Mouse (Mus musculus): Measurements from ENCODE around the gene Sec14l4. TPM values are rescaled to one million over a fixed set of nuclear protein-coding genes. Genes with fewer than 3 reads are reported as not detected.

Sec14l4 gene
- polyA plus RNA-seq, 1 experiment from 2014 or later: not detected

DNA sequence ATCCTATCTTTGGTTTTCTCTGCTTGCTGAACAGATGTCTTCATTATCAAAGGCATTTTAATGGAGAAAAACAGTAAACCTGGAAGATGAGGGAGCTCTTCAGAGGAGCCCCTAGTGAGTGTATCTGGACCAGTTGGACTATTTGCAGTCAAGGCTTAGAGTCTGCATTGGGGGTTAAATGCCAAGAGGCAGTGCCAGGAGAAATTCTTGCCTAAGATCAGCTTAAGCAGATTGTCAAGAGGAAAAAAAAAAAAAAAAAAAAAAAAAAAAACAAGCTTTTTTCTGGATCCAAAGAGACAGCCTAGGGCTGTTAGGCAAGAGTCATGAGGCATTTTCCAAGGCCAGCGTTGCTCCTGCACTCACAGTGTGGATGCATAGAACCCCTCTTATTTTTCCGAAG is 16.5 kb downstream of the Sec14l4 start:
- H3K27me3 ChIP-seq (ENCODE audit: control insufficient read depth, insufficient read depth, low read length): no peaks in the 10 kb centered on the region
- H3K9me3 ChIP-seq (replicated peaks; ENCODE audit: control insufficient read depth, low read length): peaks cover 4% of the 10 kb centered on the region; the same call in 1 of the 2 replicates
- no peaks in the 10 kb centered on the region for H3K36me3 ChIP-seq (ENCODE audit: control insufficient read depth, insufficient read depth, low read length)
- H3K4me1 ChIP-seq (ENCODE audit: control insufficient read depth, insufficient read depth, low read length): no peaks in the 10 kb centered on the region
- H3K4me3 ChIP-seq (ENCODE audit: low read depth, low read length): no peak overlapping the region
- H3K27ac ChIP-seq (ENCODE audit: low read depth, low read length): no peak overlapping the region
- H3K4me2 ChIP-seq: no peak overlapping the region
- no peak for ATAC-seq (replicated peaks; ENCODE audit: insufficient number of reproducible peaks, low FRiP score, low TSS enrichment)
- 78% methylated on average over 2 of the region's 2 CpGs for WGBS (ENCODE audit: insufficient replicate concordance)
- H3K9ac ChIP-seq (ENCODE audit: low read depth, low read length): no peak overlapping the region

DNA sequence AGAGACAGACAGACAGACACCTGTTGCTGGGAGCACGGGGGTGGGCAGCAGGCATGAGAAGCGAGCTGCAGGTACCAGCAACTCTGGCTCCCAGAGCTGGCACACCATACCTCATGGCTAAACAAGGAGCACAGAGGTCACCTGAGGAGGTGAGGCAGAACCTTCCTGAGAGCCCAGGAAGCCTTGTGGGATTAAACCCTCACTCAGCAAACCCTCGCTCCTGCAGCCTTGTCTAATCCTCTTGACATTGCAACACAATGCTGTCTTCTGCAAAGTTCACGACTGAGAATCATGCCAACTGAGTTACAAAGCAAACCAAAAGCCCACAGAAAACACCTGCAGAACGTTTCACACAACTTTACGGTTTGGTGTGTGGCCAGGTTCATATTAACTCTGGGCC is 17.2 kb downstream of the Sec14l4 start:
- Histone ChIP-seq H3K4me1 (ENCODE audit: control insufficient read depth, insufficient read depth, low read length) (no peaks in the 10 kb centered on the region), H3K9me3 (replicated peaks; ENCODE audit: control insufficient read depth, low read length) (peaks cover 4% of the 10 kb centered on the region; the same call in 1 of the 2 replicates), H3K4me2 (no peak overlapping the region), H3K36me3 (ENCODE audit: control insufficient read depth, insufficient read depth, low read length) (no peaks in the 10 kb centered on the region), H3K27me3 (ENCODE audit: control insufficient read depth, insufficient read depth, low read length) (no peaks in the 10 kb centered on the region), H3K9ac (ENCODE audit: low read depth, low read length) (no peak overlapping the region), H3K27ac (ENCODE audit: low read depth, low read length) (no peak overlapping the region), H3K4me3 (ENCODE audit: low read depth, low read length) (no peak overlapping the region)
- no peak for ATAC-seq (replicated peaks; ENCODE audit: insufficient number of reproducible peaks, low FRiP score, low TSS enrichment)
- 83% methylated on average over 6 of the region's 6 CpGs for WGBS (ENCODE audit: insufficient replicate concordance)

DNA sequence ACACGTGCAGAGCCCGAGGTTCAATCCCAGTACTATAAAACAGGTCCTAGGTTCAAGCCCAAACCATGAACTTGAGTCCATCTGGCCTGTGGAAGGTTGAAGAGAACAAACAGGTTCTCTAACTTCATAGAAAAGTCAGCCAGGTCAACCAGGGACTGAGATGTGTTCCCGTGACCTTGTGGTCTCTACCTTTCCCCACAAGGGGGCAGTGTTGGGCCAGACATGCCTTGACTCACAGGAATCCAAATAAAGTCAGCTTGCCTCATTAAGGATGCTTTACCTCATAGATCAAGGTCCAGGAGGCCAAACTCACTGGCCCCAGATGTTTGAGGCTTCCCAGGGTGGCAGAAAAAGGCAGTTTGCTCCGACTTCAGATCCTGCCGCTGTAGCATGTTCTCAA is 22.3 kb downstream of the Sec14l4 start:
- H3K27ac ChIP-seq (ENCODE audit: low read depth, low read length): no peak overlapping the region
- H3K9me3 ChIP-seq (replicated peaks; ENCODE audit: control insufficient read depth, low read length): peaks cover under 1% of the 10 kb centered on the region; the same call in 1 of the 2 replicates
- H3K4me2 ChIP-seq: no peak overlapping the region
- no peak overlapping the region for H3K9ac ChIP-seq (ENCODE audit: low read depth, low read length)
- ATAC-seq (replicated peaks; ENCODE audit: insufficient number of reproducible peaks, low FRiP score, low TSS enrichment): no peak
- no peaks in the 10 kb centered on the region for H3K36me3 ChIP-seq (ENCODE audit: control insufficient read depth, insufficient read depth, low read length)
- H3K4me1 ChIP-seq (ENCODE audit: control insufficient read depth, insufficient read depth, low read length): no peaks in the 10 kb centered on the region
- H3K27me3 ChIP-seq (ENCODE audit: control insufficient read depth, insufficient read depth, low read length): no peaks in the 10 kb centered on the region
- no peak overlapping the region for H3K4me3 ChIP-seq (ENCODE audit: low read depth, low read length)
- 22% methylated on average over 5 of the region's 5 CpGs for WGBS (ENCODE audit: insufficient replicate concordance)

DNA sequence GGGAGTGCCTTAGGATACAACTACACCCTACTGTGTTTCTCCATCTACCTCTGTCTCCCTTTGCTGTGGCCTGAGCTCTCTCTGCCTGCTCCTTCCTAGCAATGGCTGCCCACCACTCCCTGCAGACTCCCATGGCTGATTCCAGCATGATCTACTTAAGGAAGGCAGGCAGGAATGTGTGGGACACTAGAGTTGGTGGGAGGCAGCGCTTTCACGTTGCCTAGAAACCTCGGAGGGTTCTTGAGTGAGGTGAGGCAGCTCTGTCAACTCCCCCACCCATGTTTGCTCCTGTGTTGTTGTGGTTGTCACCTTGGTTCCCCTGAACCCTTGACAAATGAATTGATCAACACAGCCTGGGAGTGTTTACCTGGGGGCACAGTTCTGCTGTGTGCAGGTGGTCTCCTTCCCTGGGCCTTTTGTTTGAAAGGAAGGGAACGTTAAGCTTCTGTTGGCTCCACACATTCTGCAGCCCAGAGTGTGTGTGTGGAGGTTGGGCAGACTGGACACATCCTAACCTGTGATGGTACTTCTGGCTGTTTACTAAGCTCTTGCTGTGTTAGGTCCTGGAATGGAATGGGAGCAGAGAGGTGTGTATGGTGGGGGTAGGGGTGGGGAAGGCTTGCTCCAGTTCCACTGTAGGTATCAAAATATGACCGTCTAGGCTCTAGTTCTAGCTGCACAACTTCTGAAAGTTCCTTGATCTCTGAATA is 29.8 kb downstream of the Sec14l4 start:
- H3K27ac ChIP-seq (ENCODE audit: low read depth, low read length): no peak overlapping the region
- no peaks in the 10 kb centered on the region for H3K27me3 ChIP-seq (ENCODE audit: control insufficient read depth, insufficient read depth, low read length)
- no peak overlapping the region for H3K4me3 ChIP-seq (ENCODE audit: low read depth, low read length)
- ATAC-seq (replicated peaks; ENCODE audit: insufficient number of reproducible peaks, low FRiP score, low TSS enrichment): no peak
- H3K4me1 ChIP-seq (ENCODE audit: control insufficient read depth, insufficient read depth, low read length): no peaks in the 10 kb centered on the region
- no peaks in the 10 kb centered on the region for H3K36me3 ChIP-seq (ENCODE audit: control insufficient read depth, insufficient read depth, low read length)
- no peaks in the 10 kb centered on the region for H3K9me3 ChIP-seq (replicated peaks; ENCODE audit: control insufficient read depth, low read length)
- WGBS (ENCODE audit: insufficient replicate concordance): 63% methylated on average over 5 of the region's 5 CpGs
- H3K4me2 ChIP-seq: no peak overlapping the region
- no peak overlapping the region for H3K9ac ChIP-seq (ENCODE audit: low read depth, low read length)

DNA sequence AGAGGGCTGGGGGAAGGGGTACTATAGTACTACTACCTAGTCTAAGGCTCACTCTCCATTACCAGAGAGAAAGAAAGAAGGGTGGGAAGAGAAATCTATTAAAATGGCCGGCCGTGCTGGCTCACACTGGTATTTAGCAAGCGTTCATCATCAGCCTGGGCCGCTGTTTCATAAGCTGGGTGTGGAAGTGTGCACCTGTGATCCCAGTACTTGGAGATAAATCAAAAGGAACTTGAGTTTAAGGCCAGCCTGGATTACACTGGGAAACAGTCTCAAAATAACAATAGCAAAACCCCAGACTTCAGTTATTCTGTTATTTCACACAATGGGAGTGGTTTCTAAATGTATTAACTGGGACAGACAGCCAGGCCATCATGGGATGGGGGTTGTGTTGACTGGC is 31.3 kb downstream of the Sec14l4 start:
- Histone ChIP-seq H3K4me2 (no peak overlapping the region), H3K9ac (ENCODE audit: low read depth, low read length) (no peak overlapping the region), H3K36me3 (ENCODE audit: control insufficient read depth, insufficient read depth, low read length) (no peaks in the 10 kb centered on the region), H3K9me3 (replicated peaks; ENCODE audit: control insufficient read depth, low read length) (no peaks in the 10 kb centered on the region), H3K4me1 (ENCODE audit: control insufficient read depth, insufficient read depth, low read length) (no peaks in the 10 kb centered on the region), H3K27ac (ENCODE audit: low read depth, low read length) (no peak overlapping the region), H3K27me3 (ENCODE audit: control insufficient read depth, insufficient read depth, low read length) (no peaks in the 10 kb centered on the region), H3K4me3 (ENCODE audit: low read depth, low read length) (no peak overlapping the region)
- no peak for ATAC-seq (replicated peaks; ENCODE audit: insufficient number of reproducible peaks, low FRiP score, low TSS enrichment)
- WGBS (ENCODE audit: insufficient replicate concordance): 89% methylated on average over 4 of the region's 4 CpGs

DNA sequence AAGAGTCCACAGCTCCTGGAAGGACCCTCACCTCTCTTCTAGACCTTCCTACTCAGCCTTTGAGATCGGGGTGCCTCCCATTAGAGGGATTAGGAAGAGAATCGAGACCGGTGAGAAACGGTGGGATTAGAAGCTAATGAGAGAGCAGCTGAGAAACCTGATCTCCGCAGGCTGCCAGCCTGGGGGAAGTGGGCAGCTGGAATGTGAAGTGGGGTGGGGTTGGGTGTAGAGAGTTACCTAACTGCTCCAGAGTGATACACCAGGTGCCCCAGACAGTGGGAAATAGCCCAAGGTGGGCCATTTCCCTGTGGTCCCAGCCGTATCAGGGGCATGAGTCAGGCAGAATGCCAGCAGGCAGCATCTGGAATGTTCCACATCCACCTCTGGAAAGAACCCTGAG is 31.7 kb downstream of the Sec14l4 start:
- H3K4me2 ChIP-seq: no peak overlapping the region
- H3K27ac ChIP-seq (ENCODE audit: low read depth, low read length): no peak overlapping the region
- no peaks in the 10 kb centered on the region for H3K36me3 ChIP-seq (ENCODE audit: control insufficient read depth, insufficient read depth, low read length)
- no peaks in the 10 kb centered on the region for H3K27me3 ChIP-seq (ENCODE audit: control insufficient read depth, insufficient read depth, low read length)
- H3K4me3 ChIP-seq (ENCODE audit: low read depth, low read length): no peak overlapping the region
- no peaks in the 10 kb centered on the region for H3K4me1 ChIP-seq (ENCODE audit: control insufficient read depth, insufficient read depth, low read length)
- H3K9me3 ChIP-seq (replicated peaks; ENCODE audit: control insufficient read depth, low read length): no peaks in the 10 kb centered on the region
- 50% methylated on average over 6 of the region's 6 CpGs for WGBS (ENCODE audit: insufficient replicate concordance)
- no peak overlapping the region for H3K9ac ChIP-seq (ENCODE audit: low read depth, low read length)
- no peak for ATAC-seq (replicated peaks; ENCODE audit: insufficient number of reproducible peaks, low FRiP score, low TSS enrichment)

DNA sequence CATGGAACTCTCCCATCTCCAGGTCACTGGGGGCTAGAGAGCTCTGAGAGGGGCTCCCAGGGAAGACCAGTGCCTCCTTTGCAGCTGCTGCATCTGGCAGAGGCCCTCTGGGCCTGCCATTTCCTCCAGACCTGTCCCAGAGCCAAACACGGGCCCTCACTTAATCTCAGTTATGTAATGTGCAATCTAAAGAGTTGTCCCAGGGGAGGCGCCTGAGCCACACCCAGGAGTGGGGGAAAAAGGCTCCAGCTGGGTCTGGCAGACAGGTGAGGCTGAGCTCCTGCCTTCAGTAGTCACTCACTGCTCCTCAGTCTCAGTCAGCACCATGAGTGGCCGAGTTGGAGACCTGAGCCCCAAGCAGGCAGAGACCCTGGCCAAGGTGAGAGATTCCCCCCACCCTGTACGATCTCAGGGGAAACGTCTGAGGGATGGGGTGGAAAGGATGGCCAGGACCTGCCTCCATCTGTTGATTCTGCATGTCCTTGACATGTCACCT is 33.4 kb downstream of the Sec14l4 start, which contains the start of gene Sec14l3:
Sec14l3 (plus strand) TSS at position 215 of the 496 bp plus-strand sequence.
- Histone ChIP-seq H3K9me3 (replicated peaks; ENCODE audit: control insufficient read depth, low read length) (no peaks in the 10 kb centered on the region), H3K4me3 (ENCODE audit: low read depth, low read length) (no peak within 1 kb of the TSS), H3K27ac (ENCODE audit: low read depth, low read length) (no peak within 1 kb of the TSS), H3K9ac (ENCODE audit: low read depth, low read length) (no peak within 1 kb of the TSS), H3K36me3 (ENCODE audit: control insufficient read depth, insufficient read depth, low read length) (no peaks in the 10 kb centered on the region), H3K4me2 (no peak within 1 kb of the TSS), H3K4me1 (ENCODE audit: control insufficient read depth, insufficient read depth, low read length) (no peaks in the 10 kb centered on the region), H3K27me3 (ENCODE audit: control insufficient read depth, insufficient read depth, low read length) (no peaks in the 10 kb centered on the region)
- no peak for ATAC-seq (replicated peaks; ENCODE audit: insufficient number of reproducible peaks, low FRiP score, low TSS enrichment)
- WGBS (ENCODE audit: insufficient replicate concordance): 43% methylated on average over 5 of the region's 5 CpGs

DNA sequence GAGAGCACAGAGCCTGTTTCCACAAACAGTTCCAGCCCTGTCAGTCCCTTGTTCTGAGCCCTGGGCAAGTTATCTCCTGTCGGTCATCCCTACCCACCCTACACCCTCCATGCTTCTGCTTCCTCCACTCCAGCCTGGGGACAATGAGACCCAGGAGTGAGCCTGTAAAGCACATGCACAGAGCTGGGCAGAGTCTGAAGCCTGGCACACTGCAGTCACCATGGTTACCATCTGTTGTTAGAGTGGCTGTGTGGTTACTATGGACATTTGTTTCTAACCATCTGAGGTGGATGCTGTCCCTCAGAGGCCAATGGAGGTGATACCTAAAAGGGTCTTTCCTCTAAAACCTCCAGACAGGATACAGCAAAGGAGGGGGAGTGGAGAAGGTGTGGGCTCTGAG is 38.4 kb downstream of the Sec14l4 start:
- WGBS (ENCODE audit: insufficient replicate concordance): 65% methylated on average over 1 of the region's 1 CpGs
- ATAC-seq (replicated peaks; ENCODE audit: insufficient number of reproducible peaks, low FRiP score, low TSS enrichment): no peak

DNA sequence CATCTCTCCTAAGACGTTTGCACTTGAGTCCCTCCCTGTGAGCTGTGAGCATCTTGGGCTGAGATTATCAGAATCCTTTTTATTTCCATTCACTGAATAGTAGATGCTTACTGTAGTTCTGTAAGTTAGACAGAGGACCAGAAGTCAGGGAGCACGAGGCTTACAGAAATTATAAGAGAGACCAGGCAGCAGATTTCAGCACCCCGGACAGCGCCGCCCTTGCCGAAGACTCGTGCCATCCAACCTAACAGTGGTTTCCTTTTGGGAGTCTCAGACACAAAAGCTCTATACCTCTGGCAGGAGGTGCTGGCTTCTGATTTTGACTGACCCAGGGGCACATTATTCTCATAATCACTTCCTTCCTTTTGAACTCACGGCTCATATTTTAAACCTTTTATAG is 45.4 kb downstream of the Sec14l4 start:
- WGBS (ENCODE audit: insufficient replicate concordance): 13% methylated on average over 8 of the region's 8 CpGs
- ATAC-seq (replicated peaks; ENCODE audit: insufficient number of reproducible peaks, low FRiP score, low TSS enrichment): no peak
- no peak overlapping the region for H3K4me3 ChIP-seq (ENCODE audit: low read depth, low read length)
- no peaks in the 10 kb centered on the region; the same call in 1 of the 2 replicates for H3K27me3 ChIP-seq (ENCODE audit: control insufficient read depth, insufficient read depth, low read length)
- H3K36me3 ChIP-seq (ENCODE audit: control insufficient read depth, insufficient read depth, low read length): no peaks in the 10 kb centered on the region
- no peak overlapping the region for H3K27ac ChIP-seq (ENCODE audit: low read depth, low read length)
- H3K9me3 ChIP-seq (replicated peaks; ENCODE audit: control insufficient read depth, low read length): no peaks in the 10 kb centered on the region
- H3K4me1 ChIP-seq (ENCODE audit: control insufficient read depth, insufficient read depth, low read length): no peaks in the 10 kb centered on the region
- no peak overlapping the region for H3K4me2 ChIP-seq
- H3K9ac ChIP-seq (ENCODE audit: low read depth, low read length): no peak overlapping the region

More for the DNA sequence above, 38.4 kb downstream of the Sec14l4 start:
- Histone ChIP-seq H3K4me3 (ENCODE audit: low read depth, low read length) (no peak overlapping the region), H3K4me2 (no peak overlapping the region), H3K27ac (ENCODE audit: low read depth, low read length) (no peak overlapping the region), H3K9ac (ENCODE audit: low read depth, low read length) (no peak overlapping the region), H3K4me1 (ENCODE audit: control insufficient read depth, insufficient read depth, low read length) (no peaks in the 10 kb centered on the region), H3K36me3 (ENCODE audit: control insufficient read depth, insufficient read depth, low read length) (no peaks in the 10 kb centered on the region), H3K9me3 (replicated peaks; ENCODE audit: control insufficient read depth, low read length) (no peaks in the 10 kb centered on the region), H3K27me3 (ENCODE audit: control insufficient read depth, insufficient read depth, low read length) (no peaks in the 10 kb centered on the region)
